Mouse (Mus musculus): Measurements from ENCODE around the gene Espnl. TPM values are rescaled to one million over a fixed set of nuclear protein-coding genes. Genes with fewer than 3 reads are reported as not detected.

Gene Espnl
- 0.08 and 0.09 TPM in 2 replicates for polyA plus RNA-seq (2015; fragmentation: Nextera tagmentation; extraction: Ambion mirVana)

DNA sequence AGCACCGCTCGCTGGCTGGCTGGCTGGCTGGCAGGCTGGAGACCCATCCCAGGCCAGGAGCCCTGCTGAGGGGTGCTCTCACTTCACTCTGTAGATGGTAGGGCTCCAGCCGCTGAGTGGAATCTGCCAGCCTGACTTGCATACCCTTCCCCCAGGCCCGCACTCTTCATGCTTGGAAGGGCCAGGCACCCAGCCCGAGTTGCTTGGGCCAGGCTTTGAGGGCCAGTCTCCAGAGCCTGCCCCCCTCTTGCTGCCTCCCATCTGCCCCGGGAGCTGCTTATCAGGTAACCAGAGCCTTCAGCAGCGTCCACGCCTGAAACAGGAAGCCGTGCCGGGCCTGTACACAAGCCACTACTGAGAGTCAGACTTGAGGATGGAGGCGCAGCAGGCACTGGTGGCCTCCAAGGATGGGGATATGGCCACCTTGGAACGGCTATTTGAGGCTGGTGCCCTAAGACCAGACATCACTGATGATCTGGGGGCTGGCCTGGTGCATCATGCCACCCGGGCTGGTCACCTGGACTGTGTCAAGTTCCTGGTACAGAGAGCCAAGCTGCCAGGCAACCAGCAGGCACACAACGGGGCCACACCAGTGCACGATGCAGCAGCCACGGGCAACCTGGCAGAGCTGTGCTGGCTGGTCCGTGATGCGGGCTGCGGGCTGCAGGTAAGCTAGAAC lies at the start of gene Espnl:
Gene Espnl, plus strand, starts transcription at position 316 of the 679 bp plus-strand sequence.
- H3K4me1 ChIP-seq: no peaks in the 10 kb centered on the region
- no peaks in the 10 kb centered on the region for H3K27me3 ChIP-seq (replicated peaks)
- no peaks in the 10 kb centered on the region for H3K36me3 ChIP-seq
- no peak within 1 kb of the TSS for H3K9ac ChIP-seq (replicated peaks)
- no peak within 1 kb of the TSS for H3K27ac ChIP-seq (replicated peaks)
- H3K4me3 ChIP-seq (replicated peaks): no peak within 1 kb of the TSS
- 86% methylated on average over 19 of the region's 19 CpGs for WGBS
- no peak for ATAC-seq (ENCODE audit: low FRiP score)
- no peak within 1 kb of the TSS for H3K4me2 ChIP-seq
- H3K9me3 ChIP-seq (replicated peaks): no peaks in the 10 kb centered on the region

DNA sequence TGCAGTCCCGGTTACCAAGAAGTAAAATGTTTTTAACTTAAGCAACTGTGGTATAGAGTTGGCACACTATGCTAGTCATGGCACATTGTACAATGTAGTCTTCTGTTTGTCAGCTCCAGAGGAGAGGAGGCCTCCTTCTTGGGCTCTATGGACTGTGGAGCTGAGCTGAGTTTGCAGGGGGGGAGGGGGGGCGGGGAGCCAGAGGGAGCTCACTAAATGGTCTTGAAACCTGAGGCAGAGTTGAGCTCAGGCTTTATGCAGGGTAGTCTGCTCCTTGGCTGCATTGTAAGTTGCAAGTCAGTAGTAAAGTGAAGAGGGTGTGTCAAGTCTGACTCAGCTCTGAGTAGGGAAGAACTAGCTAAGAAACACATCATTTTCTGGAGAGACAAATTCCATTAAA lies 49.6 kb upstream of the Espnl start:
- peaks cover 21% of the 10 kb centered on the region for H3K36me3 ChIP-seq
- no peak overlapping the region for H3K27ac ChIP-seq (replicated peaks)
- H3K27me3 ChIP-seq (replicated peaks): no peaks in the 10 kb centered on the region
- no peaks in the 10 kb centered on the region for H3K4me1 ChIP-seq
- H3K4me2 ChIP-seq: no peak overlapping the region
- WGBS: 74% methylated on average over 2 of the region's 2 CpGs
- ATAC-seq (ENCODE audit: low FRiP score): no peak
- H3K9me3 ChIP-seq (replicated peaks): no peaks in the 10 kb centered on the region
- no peak overlapping the region for H3K4me3 ChIP-seq (replicated peaks)
- H3K9ac ChIP-seq (replicated peaks): no peak overlapping the region

DNA sequence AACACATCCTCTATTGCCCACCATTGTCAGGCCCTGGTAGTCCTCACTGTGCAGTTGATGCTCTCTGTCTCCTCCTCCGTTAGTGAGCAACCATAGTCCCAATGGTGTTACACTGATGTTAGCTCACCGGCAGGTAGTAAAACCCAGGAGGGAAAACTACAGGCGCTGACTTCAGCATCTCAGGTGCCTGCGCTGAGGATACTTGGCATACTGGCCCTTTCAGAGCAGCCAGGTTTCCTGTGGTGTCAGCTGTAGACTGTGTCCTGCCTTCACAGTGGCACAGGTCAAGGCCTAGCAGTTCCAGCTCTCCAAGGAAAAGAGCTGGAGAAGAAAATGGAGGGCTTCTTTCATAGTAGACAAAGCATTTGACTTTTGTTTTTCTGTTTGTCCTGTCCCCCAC lies 45.3 kb upstream of the Espnl start:
- Histone ChIP-seq H3K9ac (replicated peaks) (no peak overlapping the region), H3K9me3 (replicated peaks) (no peaks in the 10 kb centered on the region), H3K4me3 (replicated peaks) (no peak overlapping the region), H3K27me3 (replicated peaks) (no peaks in the 10 kb centered on the region), H3K27ac (replicated peaks) (no peak overlapping the region), H3K4me1 (no peaks in the 10 kb centered on the region), H3K36me3 (peaks cover 55% of the 10 kb centered on the region), H3K4me2 (no peak overlapping the region)
- no peak for ATAC-seq (ENCODE audit: low FRiP score)
- 96% methylated on average over 4 of the region's 4 CpGs for WGBS

DNA sequence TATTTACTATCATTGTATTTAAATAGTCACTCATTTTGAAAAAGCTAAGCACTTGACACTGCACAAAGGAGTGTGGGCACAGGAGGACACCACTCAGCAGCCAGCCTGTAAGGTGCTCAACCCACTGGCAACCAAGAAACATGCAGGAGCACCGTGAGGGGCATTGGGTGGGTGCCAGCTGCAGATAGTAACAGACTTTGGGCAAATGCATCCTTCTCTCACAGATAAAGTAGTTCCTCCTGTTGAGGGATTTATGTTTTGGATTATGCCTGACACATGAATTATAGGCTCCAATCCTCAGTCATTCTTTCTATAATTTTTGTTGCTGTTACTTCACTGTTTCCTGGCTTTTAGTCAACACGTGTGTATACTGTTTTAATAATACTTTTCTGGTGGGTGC lies 44.4 kb upstream of the Espnl start:
- no peak overlapping the region for H3K4me3 ChIP-seq (replicated peaks)
- no peak overlapping the region for H3K4me2 ChIP-seq
- no peaks in the 10 kb centered on the region for H3K4me1 ChIP-seq
- WGBS: 92% methylated on average over 2 of the region's 2 CpGs
- no peak overlapping the region for H3K27ac ChIP-seq (replicated peaks)
- H3K27me3 ChIP-seq (replicated peaks): no peaks in the 10 kb centered on the region
- no peaks in the 10 kb centered on the region for H3K9me3 ChIP-seq (replicated peaks)
- no peak overlapping the region for H3K9ac ChIP-seq (replicated peaks)
- no peak for ATAC-seq (ENCODE audit: low FRiP score)
- peaks cover 60% of the 10 kb centered on the region for H3K36me3 ChIP-seq

DNA sequence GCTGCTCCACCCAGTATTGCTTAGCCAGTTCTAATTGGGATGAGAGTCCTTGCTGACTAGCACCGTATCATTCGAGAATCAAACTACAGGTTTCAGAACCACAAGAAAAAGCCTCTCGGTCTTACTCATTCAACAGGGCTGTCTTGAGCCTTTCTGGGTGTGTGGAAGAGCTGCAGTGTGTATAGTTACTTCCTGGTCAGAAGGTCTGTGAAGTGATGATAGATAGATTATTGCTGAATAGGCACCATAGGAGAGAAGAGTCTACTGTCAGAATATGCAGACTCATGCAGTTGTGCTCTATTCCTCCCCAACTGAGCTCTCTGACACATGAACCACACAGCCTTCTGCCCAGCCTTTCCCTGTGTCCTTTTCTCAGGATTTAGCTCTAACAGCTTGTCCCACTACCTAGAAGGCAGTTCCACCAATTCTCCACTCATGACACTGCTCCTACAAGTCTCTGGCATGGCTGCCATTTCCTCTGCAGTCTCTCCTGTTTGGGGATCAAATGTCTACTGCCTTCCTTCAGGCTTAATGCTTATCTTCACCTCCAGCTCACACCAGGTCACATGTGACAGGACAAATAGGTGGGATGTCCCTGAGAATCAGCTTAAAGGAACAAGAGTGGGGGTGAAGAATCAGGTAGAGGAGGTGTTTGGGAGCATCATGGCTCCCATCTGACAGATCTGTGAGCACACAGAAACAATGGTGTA lies 43.3 kb upstream of the Espnl start:
- Histone ChIP-seq H3K27me3 (replicated peaks) (no peaks in the 10 kb centered on the region), H3K4me3 (replicated peaks) (no peak overlapping the region), H3K9ac (replicated peaks) (no peak overlapping the region), H3K9me3 (replicated peaks) (no peaks in the 10 kb centered on the region), H3K27ac (replicated peaks) (no peak overlapping the region), H3K4me1 (no peaks in the 10 kb centered on the region), H3K4me2 (no peak overlapping the region), H3K36me3 (peaks cover 69% of the 10 kb centered on the region)
- 98% methylated on average over 3 of the region's 3 CpGs for WGBS
- no peak for ATAC-seq (ENCODE audit: low FRiP score)

DNA sequence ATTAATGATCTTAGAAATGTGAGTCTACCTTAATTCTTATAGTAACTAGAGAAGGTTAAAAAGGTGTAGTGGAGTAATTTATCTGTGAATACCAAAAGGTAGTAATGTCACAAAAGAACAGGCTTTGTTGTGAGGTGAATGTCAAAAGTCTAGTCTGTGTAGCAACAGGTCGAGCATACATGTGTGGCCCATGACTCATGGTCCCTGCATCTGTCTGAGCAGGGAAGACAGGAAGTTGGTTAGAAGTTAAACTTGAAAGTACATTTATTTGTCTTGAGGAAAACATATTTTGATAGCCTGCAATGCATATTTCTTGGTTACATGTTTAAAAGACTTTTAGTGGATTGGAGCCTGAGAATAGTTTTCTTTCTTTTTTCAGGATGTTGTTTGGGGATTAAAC lies 42.7 kb upstream of the Espnl start:
- no peak overlapping the region for H3K4me2 ChIP-seq
- no peaks in the 10 kb centered on the region for H3K4me1 ChIP-seq
- no peaks in the 10 kb centered on the region for H3K27me3 ChIP-seq (replicated peaks)
- WGBS: 85% methylated on average over 1 of the region's 1 CpGs
- no peaks in the 10 kb centered on the region for H3K9me3 ChIP-seq (replicated peaks)
- H3K4me3 ChIP-seq (replicated peaks): no peak overlapping the region
- no peak overlapping the region for H3K9ac ChIP-seq (replicated peaks)
- no peak for ATAC-seq (ENCODE audit: low FRiP score)
- H3K27ac ChIP-seq (replicated peaks): no peak overlapping the region
- peaks cover 74% of the 10 kb centered on the region for H3K36me3 ChIP-seq

DNA sequence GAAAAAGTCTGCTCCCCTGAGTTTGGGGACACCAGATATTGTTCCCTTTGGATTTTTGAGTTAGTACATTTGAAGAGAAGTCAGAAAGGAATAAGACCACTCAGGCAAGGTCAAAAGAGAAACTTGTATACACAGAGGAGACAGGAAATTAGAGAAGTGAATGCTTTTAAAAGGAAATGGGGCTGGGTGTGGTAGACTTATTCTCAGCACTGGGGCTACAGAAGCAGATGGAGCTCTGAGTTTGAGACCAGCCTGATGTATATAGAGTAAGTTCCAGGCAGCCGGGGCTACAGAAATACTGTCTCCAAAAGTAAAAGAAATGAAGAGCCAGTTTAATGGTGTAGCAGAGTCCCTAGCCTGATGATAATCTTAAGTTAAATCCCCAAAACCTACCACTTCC lies 39.3 kb upstream of the Espnl start:
- Histone ChIP-seq H3K27ac (replicated peaks) (no peak overlapping the region), H3K9me3 (replicated peaks) (no peaks in the 10 kb centered on the region), H3K9ac (replicated peaks) (no peak overlapping the region), H3K4me2 (no peak overlapping the region), H3K4me1 (no peaks in the 10 kb centered on the region), H3K4me3 (replicated peaks) (no peak overlapping the region), H3K27me3 (replicated peaks) (no peaks in the 10 kb centered on the region), H3K36me3 (peaks cover 80% of the 10 kb centered on the region)
- WGBS: 89% methylated on average over 1 of the region's 1 CpGs
- no peak for ATAC-seq (ENCODE audit: low FRiP score)

DNA sequence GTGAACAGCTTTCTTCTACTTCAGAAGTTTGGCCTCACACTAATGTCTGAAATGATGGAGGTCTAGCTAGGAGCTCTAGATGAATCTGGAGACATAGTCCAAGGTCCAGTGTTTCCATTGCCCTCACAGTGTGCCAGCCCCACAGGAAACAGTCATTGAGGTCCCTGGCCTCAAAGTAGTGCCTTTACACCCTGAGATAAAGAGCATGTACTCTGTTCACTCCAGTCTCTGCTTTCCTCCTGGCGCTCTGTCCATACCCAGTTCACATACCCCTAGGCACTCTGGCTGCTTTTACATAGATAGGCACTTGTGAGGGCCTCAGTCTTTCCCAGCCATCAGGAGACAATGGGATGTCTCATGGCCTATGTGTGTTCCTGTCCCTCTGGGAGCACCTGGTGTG lies 32.5 kb upstream of the Espnl start:
- H3K4me2 ChIP-seq: no peak overlapping the region
- WGBS: 97% methylated on average over 1 of the region's 1 CpGs
- no peaks in the 10 kb centered on the region for H3K27me3 ChIP-seq (replicated peaks)
- H3K9me3 ChIP-seq (replicated peaks): no peaks in the 10 kb centered on the region
- H3K4me3 ChIP-seq (replicated peaks): no peak overlapping the region
- no peak overlapping the region for H3K27ac ChIP-seq (replicated peaks)
- H3K36me3 ChIP-seq: peaks cover 44% of the 10 kb centered on the region
- H3K4me1 ChIP-seq: no peaks in the 10 kb centered on the region
- H3K9ac ChIP-seq (replicated peaks): no peak overlapping the region
- no peak for ATAC-seq (ENCODE audit: low FRiP score)

DNA sequence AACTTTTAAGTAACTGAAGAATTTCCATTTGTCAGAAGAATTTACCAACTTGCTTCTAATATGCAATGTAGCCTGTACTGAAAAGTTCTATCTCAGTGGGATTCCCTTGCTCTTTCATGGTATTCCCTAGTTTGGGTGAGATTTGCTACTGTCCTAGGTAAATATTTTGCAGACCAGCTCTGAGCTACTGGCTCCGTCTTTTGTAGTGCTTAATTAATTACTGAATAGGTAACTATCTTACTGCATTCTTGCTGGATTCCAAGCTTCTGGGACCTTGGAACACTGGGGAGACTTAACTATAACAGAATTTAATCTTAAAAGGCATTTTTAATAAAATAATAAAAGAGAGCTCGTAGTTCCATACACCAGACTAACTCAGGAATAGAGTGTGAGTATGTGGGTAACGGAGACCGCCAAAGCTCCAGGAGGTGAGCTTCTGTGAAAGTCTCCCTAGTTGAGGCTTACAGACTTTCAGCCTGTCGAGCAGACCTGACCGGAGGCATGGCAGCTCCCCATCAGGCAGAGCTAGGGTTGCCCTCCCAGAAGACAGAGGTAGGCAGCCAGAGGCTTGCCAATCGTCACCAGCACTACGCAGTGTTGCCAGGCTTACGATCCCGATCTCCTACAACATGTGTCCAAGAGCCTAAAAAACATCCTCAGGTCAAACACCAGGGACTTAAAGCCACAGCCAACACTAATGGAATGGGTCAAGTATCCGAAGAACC lies 29.6 kb upstream of the Espnl start:
- Histone ChIP-seq H3K9me3 (replicated peaks) (no peaks in the 10 kb centered on the region), H3K4me1 (no peaks in the 10 kb centered on the region), H3K27ac (replicated peaks) (no peak overlapping the region), H3K27me3 (replicated peaks) (no peaks in the 10 kb centered on the region), H3K4me3 (replicated peaks) (no peak overlapping the region), H3K36me3 (peaks cover 20% of the 10 kb centered on the region), H3K9ac (replicated peaks) (no peak overlapping the region), H3K4me2 (no peak overlapping the region)
- no peak for ATAC-seq (ENCODE audit: low FRiP score)
- WGBS: 95% methylated on average over 11 of the region's 11 CpGs

DNA sequence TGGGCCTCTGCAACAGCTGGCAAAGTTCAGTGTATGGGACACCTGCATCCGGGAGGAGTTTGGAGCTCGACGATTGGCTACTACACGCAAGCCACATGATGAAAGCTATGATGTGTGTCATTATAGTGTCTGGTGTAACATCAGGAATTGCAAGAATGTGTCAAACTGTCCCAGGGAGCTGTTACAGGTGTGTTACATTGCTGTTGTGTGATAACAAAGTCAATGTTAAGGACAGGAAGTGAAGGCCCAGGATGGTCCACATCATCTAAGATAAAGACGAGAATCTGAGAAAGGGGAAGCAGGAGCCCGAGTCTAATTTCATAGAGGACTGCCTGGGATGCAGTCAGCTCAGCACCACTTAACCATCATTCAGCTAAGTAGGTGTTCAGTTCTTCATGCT lies 26.3 kb upstream of the Espnl start:
- Histone ChIP-seq H3K4me1 (peaks cover 8% of the 10 kb centered on the region), H3K27ac (replicated peaks) (no peak overlapping the region), H3K4me2 (no peak overlapping the region), H3K27me3 (replicated peaks) (no peaks in the 10 kb centered on the region), H3K9ac (replicated peaks) (no peak overlapping the region), H3K9me3 (replicated peaks) (no peaks in the 10 kb centered on the region), H3K4me3 (replicated peaks) (no peak overlapping the region), H3K36me3 (peaks cover 5% of the 10 kb centered on the region; the same call in 1 of the 2 replicates)
- no peak for ATAC-seq (ENCODE audit: low FRiP score)
- 94% methylated on average over 6 of the region's 6 CpGs for WGBS

DNA sequence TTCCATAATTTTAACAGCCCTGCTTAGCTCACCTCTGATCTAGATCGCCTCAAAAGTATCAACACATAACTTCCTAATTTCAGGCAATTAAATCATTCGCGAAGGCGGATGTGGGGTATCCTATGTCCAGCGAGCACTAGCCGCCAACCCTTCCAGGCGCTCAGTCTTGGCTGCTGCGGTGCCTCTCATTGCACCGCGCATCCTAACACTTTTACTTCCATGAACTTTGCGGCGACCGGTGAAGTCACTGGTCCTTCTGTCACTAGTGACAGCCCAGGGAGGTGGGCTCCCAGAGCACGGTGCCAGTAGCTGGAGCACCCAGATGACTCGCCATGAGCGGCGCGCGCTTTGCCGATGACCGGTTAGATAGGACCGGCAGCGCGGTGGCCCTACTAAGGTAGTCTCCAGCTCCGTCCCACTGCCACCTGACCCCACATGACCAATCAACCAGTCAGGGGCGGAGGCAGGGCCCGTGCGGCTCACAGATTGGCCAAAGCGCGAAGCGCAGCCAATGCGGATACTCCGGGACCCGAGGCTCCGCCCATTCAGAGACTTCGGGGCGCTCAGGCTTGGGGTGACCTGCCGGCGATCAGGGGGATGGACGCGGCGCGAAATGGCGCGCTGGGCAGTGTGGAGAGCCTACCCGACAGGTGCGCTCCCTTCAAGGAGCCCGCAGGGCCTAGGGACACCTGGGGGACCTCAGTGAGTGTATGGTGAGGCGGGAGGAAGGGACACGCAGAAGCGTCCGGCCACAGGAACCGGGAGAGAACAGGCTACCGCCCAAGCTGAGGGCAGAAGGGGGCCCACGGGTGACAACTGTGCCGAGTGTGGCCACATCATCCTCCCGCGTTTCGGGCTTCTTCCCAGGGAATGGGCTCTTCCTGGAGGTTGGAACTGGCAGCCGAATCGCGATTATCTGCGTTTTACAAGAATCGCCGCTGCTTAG lies 23.8 kb upstream of the Espnl start, which contains the start of gene Scly:
Gene Scly, plus strand, starts transcription at position 540 of the 946 bp plus-strand sequence.
- Histone ChIP-seq H3K36me3 (peaks cover 4% of the 10 kb centered on the region), H3K27ac (replicated peaks) (0 out of 2 replicates have a peak within 1 kb of the TSS, but pooled peaks have one; percentile 19), H3K9me3 (replicated peaks) (no peaks in the 10 kb centered on the region), H3K9ac (replicated peaks) (peak within 1 kb of the TSS; percentile 75), H3K4me2 (peak within 1 kb of the TSS; percentile 65), H3K4me3 (replicated peaks) (peak within 1 kb of the TSS; percentile 74), H3K4me1 (peaks cover 8% of the 10 kb centered on the region), H3K27me3 (replicated peaks) (no peaks in the 10 kb centered on the region)
- WGBS: under 1% methylated on average over 59 of the region's 65 CpGs
- peak; percentile 100 for ATAC-seq (ENCODE audit: low FRiP score)
